Mouse (Mus musculus) activated CD4-positive, CD25-positive, alpha-beta regulatory T cell, adult 4 months (primary cell): ENCODE measurements around the gene Olfm1. TPM values are rescaled to one million over a fixed set of nuclear protein-coding genes. Genes with fewer than 3 reads are reported as not detected.

ENCODE experiments used
- ATAC-seq: one replicate; pipeline ENCODE4 v1.8.0; 2017
- polyA plus RNA-seq, 2 experiments: library from polyadenylated mRNA; unstranded; fragments of 100-300 nt; shearing (Covaris generic); gene quantifications; one replicate each; pipeline ENCODE4 v1.2.1; 2017

Gene Olfm1
- under 1 TPM in 1 of 2 experiments, not detected in 1; 0.17 TPM for polyA plus RNA-seq

GRCm38 (mm10) chr2:28192821-28193689 is at the start of gene Olfm1:
Gene Olfm1 (plus strand): TSS chr2:28192992.
- no peak for ATAC-seq

GRCm38 (mm10) chr2:28143417-28144045 is 49.3 kb upstream of the Olfm1 start:
- ATAC-seq = no peak

GRCm38 (mm10) chr2:28145702-28146101 is 47.1 kb upstream of the Olfm1 start:
- no peak for ATAC-seq

- ATAC-seq = no peak
These were observed 46.6 kb upstream of the Olfm1 start for GRCm38 (mm10) chr2:28146152-28146551.

- ATAC-seq = no peak
These were observed 46.1 kb upstream of the Olfm1 start for GRCm38 (mm10) chr2:28146685-28147084.

- no peak for ATAC-seq
These were observed 45.5 kb upstream of the Olfm1 start for GRCm38 (mm10) chr2:28147248-28147794.

- ATAC-seq = no peak
These were observed 43.1 kb upstream of the Olfm1 start for GRCm38 (mm10) chr2:28149688-28150087.

- ATAC-seq = no peak
These were observed 32.2 kb upstream of the Olfm1 start for GRCm38 (mm10) chr2:28160568-28160967.

- no peak for ATAC-seq
These were observed 27.2 kb upstream of the Olfm1 start for GRCm38 (mm10) chr2:28165570-28165969.

- ATAC-seq = no peak
These were observed 23.5 kb upstream of the Olfm1 start for GRCm38 (mm10) chr2:28169336-28169735.

GRCm38 (mm10) chr2:28171962-28172361 is 20.8 kb upstream of the Olfm1 start:
- no peak for ATAC-seq

- no peak for ATAC-seq
These were observed 19.3 kb upstream of the Olfm1 start for GRCm38 (mm10) chr2:28173225-28174141.

GRCm38 (mm10) chr2:28174441-28174840 is 18.4 kb upstream of the Olfm1 start:
- ATAC-seq = no peak

- ATAC-seq = no peak
These were observed 14.2 kb upstream of the Olfm1 start for GRCm38 (mm10) chr2:28178600-28178999.

GRCm38 (mm10) chr2:28180053-28180452 is 12.7 kb upstream of the Olfm1 start:
- no peak for ATAC-seq

- ATAC-seq = no peak
These were observed 4.3 kb upstream of the Olfm1 start for GRCm38 (mm10) chr2:28188398-28188944.

GRCm38 (mm10) chr2:28193690-28194087 is 897 bp downstream of the Olfm1 start:
- no peak for ATAC-seq

GRCm38 (mm10) chr2:28194962-28195617 is 2.3 kb downstream of the Olfm1 start:
- ATAC-seq = no peak

- ATAC-seq = no peak
These were observed 2.9 kb downstream of the Olfm1 start for GRCm38 (mm10) chr2:28195726-28196125.

- no peak for ATAC-seq
These were observed 8.6 kb downstream of the Olfm1 start for GRCm38 (mm10) chr2:28201441-28201841.

GRCm38 (mm10) chr2:28204167-28204566 is 11.4 kb downstream of the Olfm1 start:
- no peak for ATAC-seq
